Mouse (Mus musculus): ENCODE measurements around the gene Grin2c. TPM values are rescaled to one million over a fixed set of nuclear protein-coding genes. Genes with fewer than 3 reads are reported as not detected.

Gene Grin2c
- total and polyA plus RNA-seq, 3 experiments: not detected

DNA sequence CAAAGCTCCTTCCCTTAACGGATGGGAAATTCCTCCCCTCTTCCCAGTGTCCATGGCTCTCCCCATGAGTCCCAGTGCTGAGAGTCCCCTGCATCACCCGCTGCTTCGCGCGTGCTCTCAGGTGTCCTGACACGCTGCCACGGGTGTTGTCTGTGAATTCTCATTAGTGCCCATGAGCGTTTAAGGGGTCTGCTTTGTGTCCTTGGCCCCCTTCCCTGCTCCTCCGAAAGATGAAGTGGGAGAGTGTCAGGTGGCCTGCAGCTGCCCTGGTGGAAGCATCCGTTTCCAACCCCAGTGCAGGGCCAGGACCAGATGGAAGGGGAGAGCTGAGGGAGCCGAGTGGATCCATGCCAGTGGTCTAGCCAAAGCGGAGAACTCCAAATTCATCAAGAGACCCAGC lies 58.9 kb downstream of the Grin2c start:
- Histone ChIP-seq H3K36me3 (ENCODE audit: control insufficient read depth in 1 of 2, insufficient read depth in 2 of 2, low read length in 2 of 2) (peaks cover 0 to under 1% of the 10 kb centered on the region in 2 experiments; a peak in 1 of 4 replicates), H3K9ac (ENCODE audit: control insufficient read depth, low read depth, low read length, poor library complexity, severe bottlenecking) (no peak overlapping the region), H3K27ac (ENCODE audit: control insufficient read depth, low read depth, low read length) (no peak overlapping the region), H3K4me3 (ENCODE audit: control insufficient read depth in 1 of 2, insufficient read depth in 1 of 2, low read depth in 2 of 2, low read length in 2 of 2) (no peak overlapping the region), H3K79me2 (ENCODE audit: control insufficient read depth, insufficient read depth, low read length, poor library complexity) (no peaks in the 10 kb centered on the region), H3K4me1 (ENCODE audit: control insufficient read depth in 1 of 2, insufficient read depth in 2 of 2, low read length in 2 of 2) (no peaks in the 10 kb centered on the region), H3K27me3 (ENCODE audit: control insufficient read depth in 1 of 2, insufficient read depth in 2 of 2, low read length in 2 of 2) (no peaks in the 10 kb centered on the region), H3K9me3 (replicated peaks; ENCODE audit: insufficient read depth, low read length) (no peaks in the 10 kb centered on the region)
- no peak for TF ChIP-seq GABPA (IDR thresholded peaks at IDR 0.05; ENCODE audit: low read depth, low read length)
- TF ChIP-seq MAFK (IDR thresholded peaks at IDR 0.05; ENCODE audit: borderline replicate concordance, low read depth, low read length): no peak
- TF ChIP-seq ZMIZ1 (IDR thresholded peaks at IDR 0.05; ENCODE audit: low read depth, low read length): no peak
- no peak for TF ChIP-seq TCF12 (IDR thresholded peaks at IDR 0.05; ENCODE audit: low read depth, low read length)
- no peak for TF ChIP-seq CTCF (IDR thresholded peaks at IDR 0.05 in 2 of 3, conservative IDR thresholded peaks at IDR 0.05 in 1 of 3; ENCODE audit: control insufficient read depth in 1 of 3, insufficient read depth in 1 of 3, low read depth in 2 of 3, low read length in 3 of 3, poor library complexity in 1 of 3, severe bottlenecking in 1 of 3)
- no peak for TF ChIP-seq POLR2A (IDR thresholded peaks at IDR 0.05; ENCODE audit: control insufficient read depth in 1 of 2, insufficient read depth in 1 of 2, low read depth in 1 of 2, low read length in 2 of 2, poor library complexity in 1 of 2)
- TF ChIP-seq E2F4 (IDR thresholded peaks at IDR 0.05; ENCODE audit: borderline replicate concordance, low read depth, low read length): no peak
- no peak for TF ChIP-seq ELF1 (IDR thresholded peaks at IDR 0.05; ENCODE audit: low read depth, low read length)
- no peak for TF ChIP-seq UBTF (IDR thresholded peaks at IDR 0.05; ENCODE audit: borderline replicate concordance, insufficient read depth, low read depth, low read length)
- no peak for TF ChIP-seq JUND (IDR thresholded peaks at IDR 0.05; ENCODE audit: low read depth, low read length)
- TF ChIP-seq TAL1 (IDR thresholded peaks at IDR 0.05; ENCODE audit: low read length): no peak
- DNase-seq (ENCODE audit: low read depth, low spot score): no peak

DNA sequence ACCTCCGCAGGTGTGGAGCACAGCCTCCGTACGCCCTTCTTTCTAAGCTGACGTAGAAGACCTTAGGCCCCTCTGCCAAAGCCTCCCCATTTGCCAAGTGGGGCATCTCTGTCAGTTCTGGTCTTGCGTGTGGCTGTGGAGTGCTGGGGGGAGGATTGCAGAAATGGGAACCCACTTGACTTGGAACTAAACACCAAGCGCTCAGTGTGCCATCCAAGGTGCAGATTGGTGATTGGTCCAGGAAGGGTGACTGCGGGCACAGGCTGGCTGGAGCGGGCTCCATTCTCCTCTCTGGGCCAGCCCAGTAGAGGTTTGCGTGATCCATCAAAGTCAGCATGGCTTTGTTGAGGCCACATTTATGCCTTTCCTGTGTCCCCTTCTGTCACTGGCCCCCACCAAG lies 64.3 kb downstream of the Grin2c start:
- peaks cover 15 to 21% of the 10 kb centered on the region in 2 experiments for H3K4me1 ChIP-seq (ENCODE audit: control insufficient read depth in 1 of 2, insufficient read depth in 2 of 2, low read length in 2 of 2)
- H3K4me3 ChIP-seq (ENCODE audit: control insufficient read depth in 1 of 2, insufficient read depth in 1 of 2, low read depth in 2 of 2, low read length in 2 of 2): no peak overlapping the region
- H3K27me3 ChIP-seq (ENCODE audit: control insufficient read depth in 1 of 2, insufficient read depth in 2 of 2, low read length in 2 of 2): no peaks in the 10 kb centered on the region
- no peaks in the 10 kb centered on the region for H3K79me2 ChIP-seq (ENCODE audit: control insufficient read depth, insufficient read depth, low read length, poor library complexity)
- H3K9me3 ChIP-seq (replicated peaks; ENCODE audit: insufficient read depth, low read length): no peaks in the 10 kb centered on the region
- H3K27ac ChIP-seq (ENCODE audit: control insufficient read depth, low read depth, low read length): no peak overlapping the region
- TF ChIP-seq EP300 (IDR thresholded peaks at IDR 0.05; ENCODE audit: low read depth in 1 of 2, low read length in 2 of 2) (no peak), CTCF (IDR thresholded peaks at IDR 0.05 in 2 of 3, conservative IDR thresholded peaks at IDR 0.05 in 1 of 3; ENCODE audit: control insufficient read depth in 1 of 3, insufficient read depth in 1 of 3, low read depth in 2 of 3, low read length in 3 of 3, poor library complexity in 1 of 3, severe bottlenecking in 1 of 3) (no peak), GATA1 (IDR thresholded peaks at IDR 0.05; ENCODE audit: low read depth, low read length) (no peak), BHLHE40 (IDR thresholded peaks at IDR 0.05; ENCODE audit: borderline replicate concordance, low read depth, low read length) (no peak), ZNF384 (IDR thresholded peaks at IDR 0.05; ENCODE audit: low read depth, low read length) (no peak), MXI1 (IDR thresholded peaks at IDR 0.05; ENCODE audit: low read depth, low read length) (no peak), ZC3H11A (IDR thresholded peaks at IDR 0.05; ENCODE audit: low read depth, low read length) (no peak), JUND (IDR thresholded peaks at IDR 0.05; ENCODE audit: low read depth, low read length) (no peak), TCF12 (IDR thresholded peaks at IDR 0.05; ENCODE audit: low read depth, low read length) (no peak), MYB (IDR thresholded peaks at IDR 0.05; ENCODE audit: low read depth, low read length) (no peak), MEF2A (IDR thresholded peaks at IDR 0.05; ENCODE audit: extremely low read depth, insufficient replicate concordance, low read depth, low read length, poor library complexity, severe bottlenecking) (no peak), ZMIZ1 (IDR thresholded peaks at IDR 0.05; ENCODE audit: low read depth, low read length) (no peak), USF2 (IDR thresholded peaks at IDR 0.05; ENCODE audit: borderline replicate concordance in 1 of 2, insufficient read depth in 1 of 2, low read depth in 1 of 2, low read length in 2 of 2) (no peak), RAD21 (IDR thresholded peaks at IDR 0.05; ENCODE audit: low read depth, low read length) (no peak)
- peaks cover 8 to 22% of the 10 kb centered on the region in 2 experiments for H3K36me3 ChIP-seq (ENCODE audit: control insufficient read depth in 1 of 2, insufficient read depth in 2 of 2, low read length in 2 of 2)
- H3K9ac ChIP-seq (ENCODE audit: control insufficient read depth, low read depth, low read length, poor library complexity, severe bottlenecking): no peak overlapping the region
- no peak for DNase-seq (ENCODE audit: low read depth, low spot score)

Data from MEL (cell line).